Mouse (Mus musculus): ENCODE results near the gene Mapk1.
A peak's percentile ranks its signal among the peaks of the same experiment; 100 is the strongest.
"Not testable (repeated sequence)": the region's sequence is repeated elsewhere in the genome, so short reads cannot be mapped to it uniquely, and the experiment has no call there.

The Mapk1 gene

DNA sequence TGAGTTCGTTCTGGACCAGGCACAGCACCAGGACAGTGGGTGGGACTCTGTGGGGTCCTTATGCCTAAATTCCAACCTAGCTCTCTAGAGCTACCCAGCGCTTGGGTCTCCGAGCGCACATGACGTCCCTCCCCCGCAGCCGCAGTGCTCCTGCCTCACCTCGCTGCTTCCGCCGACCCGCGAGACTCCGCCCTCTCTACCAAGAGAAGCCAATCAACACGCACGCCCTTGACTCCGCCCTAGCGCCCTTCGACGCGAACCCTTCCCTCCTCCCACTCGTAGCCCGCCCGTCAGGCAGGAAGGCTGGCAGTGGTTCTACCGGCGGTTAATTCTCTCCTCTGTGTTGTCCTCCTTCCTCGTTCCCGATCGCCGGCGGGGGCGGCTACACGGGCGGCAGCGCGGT, at the start of gene Mapk1:
Gene Mapk1 (plus strand): TSS at position 252 of the 403 bp plus-strand sequence.
- peak; percentile 96 for DNase-seq

DNA sequence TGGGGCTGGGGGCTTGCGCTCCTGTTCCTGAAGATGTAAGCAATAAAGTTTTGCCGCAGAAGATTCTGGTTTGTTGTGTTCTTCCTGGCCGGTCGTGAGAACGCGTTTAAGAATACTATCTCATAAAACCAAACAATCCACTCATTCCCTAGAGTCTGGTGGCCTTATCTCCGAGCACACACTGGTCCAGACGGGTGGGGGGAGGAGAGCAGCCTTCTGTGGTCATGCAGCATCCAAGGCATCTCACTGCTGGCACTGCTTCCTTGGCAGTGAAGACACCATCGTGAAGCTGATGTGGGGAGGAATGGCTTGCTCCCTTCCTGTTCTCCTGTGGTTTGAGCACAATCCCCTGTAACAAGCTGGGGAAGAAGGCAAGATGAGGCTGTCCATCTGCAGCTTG, 43.6 kb upstream of the Mapk1 start:
- DNase-seq, result no peak

DNA sequence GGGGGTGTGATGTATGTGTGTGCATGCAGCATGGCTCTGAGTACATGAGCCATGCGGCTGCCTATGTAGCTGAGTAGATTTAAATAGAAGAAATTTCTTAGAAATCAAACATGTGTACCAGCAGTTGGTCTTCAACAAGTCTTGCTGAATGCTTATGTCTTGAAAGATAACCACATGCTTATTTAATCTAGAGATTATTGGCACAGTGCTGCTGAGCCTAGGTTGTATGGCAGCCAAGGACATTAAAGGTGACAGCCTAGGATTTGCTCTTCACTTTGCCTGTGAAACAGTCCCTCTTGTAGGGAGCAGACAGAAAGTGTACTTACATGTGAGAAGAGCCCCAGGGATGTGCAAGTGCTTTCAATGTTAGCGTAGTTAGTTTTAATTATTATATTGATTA, 42.1 kb upstream of the Mapk1 start:
- DNase-seq, result no peak

DNA sequence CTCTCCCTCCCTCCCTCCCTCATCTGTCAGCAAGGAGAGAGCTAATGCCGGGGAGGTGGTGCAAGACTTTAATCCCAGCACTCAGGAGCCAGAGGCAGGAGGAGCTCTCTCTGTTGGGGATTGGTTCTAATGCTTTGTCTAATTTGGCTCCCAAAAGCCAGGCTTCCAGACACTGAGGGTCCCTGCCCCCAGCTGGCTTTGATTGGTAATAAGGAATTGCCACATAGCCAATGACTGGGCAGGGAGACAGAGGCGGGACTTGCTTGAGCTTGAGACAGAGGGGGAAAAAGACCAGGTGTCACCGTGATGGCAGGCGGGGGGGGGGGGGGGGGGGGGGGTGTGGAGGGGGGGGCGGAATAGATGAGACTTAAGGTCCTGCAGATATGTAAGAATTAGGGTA, 24.6 kb upstream of the Mapk1 start:
- no peak for DNase-seq

DNA sequence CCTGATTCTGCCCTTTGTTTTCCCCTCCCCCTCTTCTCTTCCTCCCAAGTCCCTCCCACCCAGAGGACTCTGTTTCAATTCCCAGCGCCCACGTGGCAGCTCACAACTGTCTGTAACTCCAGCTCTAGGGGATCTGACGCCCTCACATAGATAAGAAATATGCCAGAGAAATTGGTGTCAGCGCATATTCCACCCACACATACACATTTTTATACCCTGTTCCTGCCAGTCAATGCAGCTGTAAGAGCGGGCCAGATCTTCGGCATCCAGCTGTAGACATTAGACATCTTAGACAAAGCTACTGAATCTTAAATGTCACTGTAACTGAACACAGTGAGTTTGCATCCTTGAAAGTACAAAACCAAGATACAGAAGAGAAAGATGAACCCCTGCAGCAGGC, 23.3 kb upstream of the Mapk1 start:
- no peak for DNase-seq

DNA sequence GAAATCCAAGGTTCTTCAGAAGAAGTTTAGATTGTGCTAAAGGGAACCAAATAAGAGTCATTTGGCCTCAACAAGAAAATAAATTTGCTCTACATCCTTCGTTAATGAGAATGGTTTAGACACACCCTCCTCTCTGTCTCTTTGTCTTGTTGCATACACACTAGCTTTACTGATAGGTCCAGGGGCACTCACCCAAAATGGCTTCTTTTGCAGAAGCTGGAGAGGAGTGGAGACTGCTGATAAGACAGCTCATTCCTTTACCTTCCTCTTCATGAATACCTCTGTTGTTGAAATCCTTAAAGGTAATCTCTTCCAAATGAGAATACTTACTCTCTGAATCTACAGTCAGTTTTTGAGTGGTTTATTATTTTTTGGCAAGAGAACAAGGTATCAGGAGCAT, 18.0 kb upstream of the Mapk1 start:
- DNase-seq, result no peak

DNA sequence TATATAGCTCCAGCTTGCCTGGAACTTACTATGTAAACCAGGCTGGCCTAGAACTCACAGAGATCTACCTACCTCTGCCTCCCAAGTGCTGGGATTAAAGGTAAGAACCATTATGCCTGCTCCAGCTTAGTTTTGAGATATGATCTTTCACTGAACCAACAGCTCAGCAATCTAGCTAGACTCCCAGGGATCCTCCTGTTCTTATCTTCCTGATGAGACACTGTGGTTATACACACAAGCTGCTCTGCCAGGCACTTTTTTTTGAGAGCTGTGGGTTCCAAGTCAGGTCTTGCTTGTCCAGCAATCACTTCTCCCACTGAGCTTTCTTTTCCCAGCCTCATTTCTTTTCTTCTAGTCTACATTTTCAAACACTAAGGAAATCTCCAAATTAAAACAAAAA, 16.9 kb upstream of the Mapk1 start:
- DNase-seq, result no peak

DNA sequence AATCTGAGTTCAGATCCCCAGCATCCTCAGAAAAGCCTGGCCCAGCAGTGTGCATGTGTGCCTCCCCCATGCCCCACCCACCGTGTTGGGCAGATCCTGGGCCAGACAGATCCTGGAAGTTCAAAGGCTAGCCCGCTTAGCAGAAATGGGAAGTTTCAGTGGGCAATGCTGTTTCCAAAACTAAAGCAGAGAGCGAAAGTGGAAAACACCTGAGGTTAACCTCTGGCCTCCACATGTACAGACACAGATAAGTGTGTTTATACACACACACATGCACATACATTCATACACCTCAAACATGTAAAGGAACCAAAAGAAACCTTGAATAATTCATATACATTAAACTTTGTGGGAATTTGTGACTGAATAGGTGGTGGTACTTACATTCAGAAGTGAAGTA, 5.1 kb upstream of the Mapk1 start:
- DNase-seq, result no peak

DNA sequence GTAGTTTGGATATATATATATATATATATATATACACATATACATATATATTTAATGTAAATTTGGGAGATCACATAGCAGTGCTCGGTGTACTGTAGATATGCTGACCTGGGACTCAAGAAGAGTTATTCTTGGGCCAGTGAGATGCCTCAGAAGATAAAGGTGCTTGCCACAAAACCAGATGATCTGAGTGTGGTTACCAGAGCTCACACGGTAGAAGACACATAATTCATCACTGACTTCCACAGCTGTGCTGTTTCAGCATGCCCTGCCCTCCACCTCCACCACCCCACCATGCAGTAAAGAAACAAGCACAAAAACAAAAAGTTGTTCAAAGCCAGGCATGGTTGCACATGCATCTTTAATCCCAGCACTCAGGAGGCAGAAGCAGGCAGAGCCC, 4.4 kb upstream of the Mapk1 start:
- no peak for DNase-seq

DNA sequence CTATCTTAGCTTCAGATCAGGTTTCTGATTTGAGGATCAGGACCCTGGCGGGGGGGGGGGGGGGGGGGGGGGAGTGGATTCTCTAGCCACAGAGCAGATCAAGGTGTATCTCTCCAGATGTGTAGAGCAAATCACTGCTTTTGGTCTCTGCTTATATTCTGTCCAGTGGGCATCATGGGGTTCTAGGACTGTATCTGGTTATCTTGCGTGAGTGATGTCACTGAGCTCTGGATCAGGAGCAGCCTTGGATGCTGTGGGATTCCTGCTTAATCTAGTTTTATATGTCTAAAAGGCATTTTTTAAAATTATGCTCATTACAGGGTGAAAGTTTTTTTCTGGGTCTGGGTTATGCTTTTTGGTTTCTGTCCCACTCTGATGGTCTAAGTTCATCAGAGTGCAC, 546 bp upstream of the Mapk1 start:
- no peak for DNase-seq

DNA sequence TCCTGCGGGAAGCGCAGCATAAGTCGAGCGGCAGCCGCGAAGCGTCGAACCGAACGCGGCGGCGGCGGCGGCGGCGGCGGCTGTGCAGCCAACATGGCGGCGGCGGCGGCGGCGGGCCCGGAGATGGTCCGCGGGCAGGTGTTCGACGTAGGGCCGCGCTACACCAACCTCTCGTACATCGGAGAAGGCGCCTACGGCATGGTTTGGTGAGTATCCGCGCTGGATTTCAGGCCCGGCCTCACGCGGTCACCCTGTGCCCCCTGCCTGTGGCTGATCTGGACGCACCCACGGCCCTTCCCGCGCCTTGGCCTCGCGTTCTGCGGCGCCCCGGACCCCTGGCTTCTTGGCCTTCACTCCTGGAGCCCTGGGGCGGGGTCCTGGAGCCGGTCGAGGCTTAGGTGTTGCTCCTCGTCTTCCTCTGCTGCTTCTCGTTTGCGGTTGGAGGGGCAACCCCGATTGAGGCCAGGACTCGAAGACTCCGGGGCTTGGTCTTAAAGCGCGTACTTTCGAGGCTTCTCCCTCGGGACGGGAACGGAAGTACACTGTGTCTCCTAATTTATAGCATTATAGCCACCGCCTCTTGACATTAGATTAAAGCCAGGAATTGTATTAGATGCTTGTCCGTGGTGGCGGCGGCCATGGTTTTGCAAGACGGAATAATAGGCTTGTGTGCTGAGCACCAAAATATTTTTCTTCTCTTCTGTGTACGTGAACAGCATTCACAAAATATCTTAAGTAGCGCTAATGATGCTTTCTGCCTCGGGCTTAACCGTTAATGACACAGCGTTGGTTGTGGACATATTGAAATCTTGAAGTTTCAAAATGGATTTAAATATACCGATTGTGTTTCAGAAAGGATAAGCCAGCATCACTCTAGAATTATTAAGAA, 596 bp downstream of the Mapk1 start:
- peak; percentile 79 to 83 for DNase-seq

DNA sequence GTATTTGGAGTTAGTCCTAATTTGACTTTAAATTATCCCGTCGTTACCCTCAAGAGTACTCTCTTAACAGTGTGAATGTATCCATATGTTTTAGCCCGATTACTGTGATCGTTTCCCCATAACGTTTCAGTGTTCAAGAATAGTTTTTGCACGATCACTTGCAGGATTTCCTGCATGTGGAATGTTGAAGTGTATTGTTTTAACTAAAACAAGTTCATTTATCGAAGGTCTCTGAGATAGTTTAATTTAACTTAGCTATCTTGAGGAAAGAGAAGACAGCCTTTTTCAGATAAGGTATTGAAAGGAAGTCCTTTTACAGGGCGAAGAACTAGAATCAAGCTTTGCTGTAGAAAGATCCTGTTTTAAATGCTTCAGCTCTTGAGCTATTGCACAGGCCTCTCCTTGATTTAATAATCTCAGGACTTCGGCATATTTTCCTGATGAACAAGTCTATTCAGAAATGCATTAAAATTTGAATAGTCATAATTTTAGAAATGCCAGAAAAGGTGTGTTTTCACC, 1.3 kb downstream of the Mapk1 start:
- DNase-seq, result no peak

DNA sequence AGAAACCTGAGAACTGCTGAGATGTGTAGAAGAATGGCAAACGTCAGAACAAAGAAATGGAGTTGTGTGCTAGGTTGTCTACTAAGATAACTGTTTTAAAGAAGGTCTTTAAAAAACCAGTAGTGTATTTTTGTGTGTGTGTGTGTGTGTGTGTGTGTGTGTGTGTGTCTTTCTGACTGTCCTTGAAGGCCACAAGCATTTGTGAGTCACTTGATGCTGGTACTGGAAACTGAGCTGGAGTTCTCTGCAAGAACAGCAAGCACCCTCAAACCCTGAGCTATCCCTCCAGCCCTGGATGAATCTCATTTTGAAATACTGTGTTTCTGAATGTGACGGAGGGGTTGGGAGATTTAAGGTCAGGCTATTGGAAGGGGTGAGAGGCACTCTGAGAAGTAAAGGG, 4.1 kb downstream of the Mapk1 start:
- no peak for DNase-seq

DNA sequence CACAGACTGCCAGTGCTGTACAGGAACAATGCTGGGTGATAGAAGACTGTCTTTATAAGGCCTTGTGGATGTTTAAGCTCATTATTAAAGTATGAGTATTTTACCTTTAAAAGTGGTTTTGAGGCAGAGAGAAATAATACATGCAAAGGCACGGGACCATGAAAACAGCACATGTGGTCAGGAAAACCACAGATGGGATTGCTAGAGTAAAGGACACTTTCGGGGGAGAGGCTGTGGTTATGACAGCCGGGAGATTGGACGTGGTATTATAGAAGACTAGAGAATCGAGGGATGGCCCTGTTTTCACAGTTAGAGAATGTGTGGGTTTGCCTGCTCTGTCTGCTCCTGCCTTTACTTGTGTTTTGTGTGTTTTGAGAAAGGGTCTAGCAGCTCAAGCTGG, 5.7 kb downstream of the Mapk1 start:
- no peak for DNase-seq

DNA sequence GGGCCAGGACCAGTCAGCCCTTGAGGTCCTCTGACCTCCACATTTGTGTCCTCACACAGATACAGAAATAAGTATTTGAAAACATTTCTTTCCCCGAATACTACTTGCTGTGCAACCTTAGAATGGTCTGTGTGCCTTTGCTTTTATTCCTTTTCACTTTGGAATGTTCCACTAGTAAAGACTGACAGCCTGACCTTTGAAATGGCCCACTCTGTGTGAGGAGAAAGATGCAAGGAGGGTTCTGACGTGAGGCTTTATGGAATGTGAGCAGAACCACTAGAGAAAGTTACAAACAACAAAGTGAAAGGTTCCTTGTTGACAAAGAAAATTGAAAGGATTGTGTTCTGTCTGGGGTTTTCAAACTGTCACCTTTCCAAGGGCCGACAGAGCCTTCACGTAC, 6.8 kb downstream of the Mapk1 start:
- no peak for DNase-seq

DNA sequence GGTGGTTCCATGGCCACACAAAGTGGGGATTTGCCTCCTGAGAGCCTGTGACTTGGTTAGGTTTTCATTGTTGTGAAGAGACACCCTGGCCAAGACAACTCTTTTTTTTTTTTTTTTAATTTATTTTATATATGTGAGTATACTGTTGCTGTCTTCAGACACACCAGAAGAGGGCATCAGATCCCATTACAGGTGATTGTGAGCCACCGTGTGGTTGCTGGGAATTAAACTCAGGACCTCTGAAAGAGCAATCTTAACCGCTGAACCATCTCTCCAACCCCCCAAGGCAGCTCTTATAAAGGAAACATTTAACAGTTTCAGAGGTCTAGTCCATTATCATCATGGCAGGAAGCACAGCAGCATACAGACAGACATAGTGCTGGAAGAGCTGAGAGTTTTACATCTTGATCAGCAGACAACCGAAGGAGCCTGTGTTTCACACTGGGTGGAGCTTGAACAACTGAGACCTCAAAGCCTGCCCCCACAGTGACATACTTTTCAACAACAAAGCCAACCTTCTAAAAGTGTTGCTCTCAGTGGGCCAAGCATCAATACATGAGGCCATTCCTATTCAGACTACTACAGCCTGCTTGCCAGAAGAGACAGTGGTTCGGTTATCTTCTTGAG, 11.4 kb downstream of the Mapk1 start:
- no peak for DNase-seq

DNA sequence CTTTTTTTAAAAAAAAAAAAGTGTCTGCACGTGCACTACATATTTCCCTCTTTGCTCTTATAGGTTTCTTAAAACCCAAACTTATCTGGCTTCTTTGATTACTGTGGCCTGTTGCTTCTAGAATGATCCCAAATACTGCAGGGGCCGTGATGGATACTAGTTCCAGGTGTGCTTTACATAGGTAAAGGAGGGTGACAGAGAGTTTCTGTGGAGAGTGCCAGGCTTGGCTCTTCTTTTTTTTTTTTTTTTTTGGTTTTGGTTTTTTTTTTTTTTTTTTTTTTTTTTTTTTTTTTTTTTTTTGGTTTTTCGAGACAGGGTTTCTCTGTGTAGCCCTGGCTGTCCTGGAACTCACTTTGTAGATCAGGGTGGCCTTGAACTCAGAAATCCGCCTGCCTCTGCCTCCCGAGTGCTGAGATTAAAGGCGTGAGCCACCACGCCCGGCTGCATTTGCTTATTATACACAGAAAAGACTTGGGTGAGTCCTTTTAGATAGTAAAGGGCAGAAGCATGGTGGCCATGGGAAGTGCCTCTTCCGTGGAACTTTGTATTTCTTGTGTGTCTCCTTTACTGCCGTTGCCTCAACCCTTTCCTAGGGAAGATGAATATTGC, 13.0 kb downstream of the Mapk1 start:
- DNase-seq, result not testable (repeated sequence)

DNA sequence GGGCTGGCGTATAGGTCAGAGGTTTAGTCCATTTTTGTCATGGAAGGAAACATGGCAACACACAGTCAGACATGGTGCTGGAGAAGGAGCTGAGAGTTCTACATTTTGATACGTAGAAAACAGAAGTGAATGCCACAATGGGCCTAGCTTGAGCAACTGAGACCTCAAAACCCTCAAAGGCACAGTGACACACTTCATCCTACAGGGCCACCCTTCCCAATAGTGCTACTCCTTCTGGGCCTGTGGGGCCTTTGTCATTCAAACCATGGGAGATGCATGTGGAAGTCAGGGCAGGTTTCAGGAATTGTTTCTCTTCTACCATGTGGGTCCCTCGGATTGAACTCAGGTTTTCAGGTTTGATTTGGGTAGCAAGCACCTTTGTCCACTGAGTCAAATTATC, 17.9 kb downstream of the Mapk1 start:
- DNase-seq, result no peak

DNA sequence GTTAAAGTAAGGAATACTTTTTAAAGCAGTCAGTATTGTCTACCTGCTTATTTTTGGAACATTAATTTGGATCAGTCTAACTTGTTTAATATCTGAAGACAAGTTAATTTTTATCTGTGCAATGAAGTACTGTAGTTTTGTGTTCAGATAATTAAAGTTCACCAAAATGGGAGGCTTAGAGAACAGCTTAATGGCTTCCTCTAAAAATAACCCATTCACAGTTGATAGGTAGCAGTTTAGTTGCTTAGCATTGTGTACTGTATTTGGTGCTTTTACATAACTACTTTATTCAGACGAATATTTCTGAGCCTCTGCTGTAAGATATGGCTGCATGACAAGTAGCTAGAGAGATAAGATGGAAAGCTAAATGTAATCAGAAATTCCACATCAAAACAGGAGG, 23.9 kb downstream of the Mapk1 start:
- no peak for DNase-seq

DNA sequence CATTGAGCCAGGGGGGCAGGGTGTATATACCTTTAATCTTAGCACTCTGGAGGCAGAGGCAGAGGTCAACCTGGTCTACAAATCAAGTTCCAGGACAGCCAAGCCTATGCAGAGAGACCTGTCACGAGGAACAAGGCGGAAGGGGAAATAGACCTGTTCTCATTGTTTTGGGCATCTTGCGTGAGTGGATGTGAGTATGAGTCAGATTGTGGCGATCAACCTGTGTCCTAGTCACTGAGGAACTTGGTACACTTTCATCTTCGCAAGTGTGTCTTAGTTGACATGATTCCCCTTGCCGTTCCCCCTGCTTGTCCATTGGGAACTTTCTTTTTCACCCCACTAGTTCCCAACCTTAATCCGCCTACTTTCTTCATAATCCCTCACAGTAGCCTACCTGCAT, 26.9 kb downstream of the Mapk1 start:
- DNase-seq, result no peak

DNA sequence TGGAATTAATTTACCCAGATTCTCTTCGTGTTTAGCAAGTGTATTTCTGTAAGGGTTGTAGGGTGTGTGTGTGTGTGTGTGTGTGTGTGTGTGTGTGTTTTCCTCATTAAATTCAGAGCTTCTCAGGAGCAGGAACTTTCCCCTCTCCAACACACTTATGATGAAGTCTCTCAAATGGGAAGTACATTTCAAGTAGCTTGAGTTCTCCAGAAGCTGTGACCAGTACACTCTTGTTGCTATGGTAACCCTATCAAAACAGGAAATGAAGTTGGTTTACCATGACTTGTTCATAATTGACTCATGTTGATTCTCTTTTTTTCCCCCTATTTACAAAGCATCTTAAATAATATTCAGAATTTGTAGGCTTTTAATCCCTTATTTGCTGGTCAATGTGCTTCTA, 29.4 kb downstream of the Mapk1 start:
- peak; percentile 21 to 48 for DNase-seq

DNA sequence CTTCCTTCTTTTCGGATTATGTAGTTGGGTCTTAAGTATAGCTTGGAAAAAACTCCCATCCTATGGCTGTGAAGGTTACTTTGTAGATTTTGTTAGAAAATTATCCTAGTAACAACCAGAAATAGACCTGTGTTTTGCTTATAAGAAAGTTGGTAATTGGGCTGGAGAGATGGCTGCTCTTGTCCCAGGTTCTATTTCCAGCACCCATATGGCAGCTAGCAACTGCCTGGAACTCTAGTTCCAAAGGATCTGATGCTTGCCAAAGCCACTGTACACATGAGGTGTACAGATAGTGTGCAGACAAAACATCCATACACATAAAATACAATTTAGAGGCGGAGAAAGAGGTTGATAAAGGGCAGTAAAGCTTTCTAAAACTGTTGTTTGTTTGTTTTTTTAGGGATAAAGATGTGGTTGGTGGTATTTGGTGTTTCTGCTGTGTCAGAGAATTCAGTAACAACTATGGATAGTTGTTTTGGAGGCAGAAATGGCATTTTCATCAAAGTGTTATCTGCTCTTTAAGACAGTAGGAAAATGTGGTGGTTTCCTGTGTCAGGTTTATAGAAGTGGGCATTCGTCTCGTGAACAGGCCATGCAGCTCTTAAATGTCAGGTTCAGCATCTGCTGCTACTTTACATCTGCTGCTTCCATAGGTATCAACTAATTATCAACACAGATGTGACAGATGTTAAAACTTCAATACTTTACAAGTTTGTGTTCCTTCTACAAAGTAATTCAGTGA, 32.1 kb downstream of the Mapk1 start:
- peak in 1 of 2 experiments; percentile 6 for DNase-seq

DNA sequence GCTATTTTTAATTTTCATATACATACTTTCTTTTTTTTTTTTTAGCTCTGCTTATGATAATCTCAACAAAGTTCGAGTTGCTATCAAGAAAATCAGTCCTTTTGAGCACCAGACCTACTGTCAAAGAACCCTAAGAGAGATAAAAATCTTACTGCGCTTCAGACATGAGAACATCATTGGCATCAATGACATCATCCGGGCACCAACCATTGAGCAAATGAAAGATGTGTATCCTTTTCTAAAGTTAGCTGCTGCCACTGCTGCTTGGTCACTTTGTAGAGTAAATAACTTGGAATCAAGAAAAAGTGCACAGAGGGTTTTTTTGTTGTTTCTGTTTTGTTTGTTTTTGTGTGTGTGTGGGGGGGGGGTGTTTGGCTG, 32.7 kb downstream of the Mapk1 start:
- DNase-seq, result no peak

Measured in B cell, adult 2 months (primary cell).